Mouse (Mus musculus) liver, embryonic 14.5 days (tissue): Measurements from ENCODE around the gene Spata46.

Source experiments
- CTCF ChIP-seq: IDR thresholded peaks from 2 replicates; pipeline ENCODE4 v1.5.1; 2016; ENCODE audit warnings: antibody characterized with exemption, low read depth, control low read depth
- EP300 ChIP-seq: IDR thresholded peaks from 2 replicates; pipeline ENCODE4 v1.6.1; 2016; ENCODE audit warnings: antibody characterized with exemption, low read depth

GRCm38 (mm10) chr1:170311431-170311830 lies 2.8 kb downstream of the Spata46 start:
- TF ChIP-seq CTCF, result no peak
- TF ChIP-seq EP300, result no peak
